23 mouse cellular contexts compared by ENCODE assay signal in genomic region chr15:93358346-93359095, GRCm38 (mm10). TPM values are rescaled to one million over a fixed set of nuclear protein-coding genes. Genes with fewer than 3 reads are reported as not detected.
DNase-seq lines count a peak whose midpoint lies in the region; ATAC-seq and TF ChIP-seq lines count a peak whose summit lies in the region.
"Had no signal": no experiment of that assay in that cellular context is flagged by ENCODE, and none has a peak within 500 bp of the region (broad histone marks: within the 10 kb centered on the region; RNA-seq: fewer than 3 reads in every experiment).

No protein-coding gene starts in this region.

- intact Hi-C loops in left cerebral cortex, adult 2 months (cut with DNase I): no loop called here

- no peak overlapping the region for H3K4me2 ChIP-seq in kidney, embryonic 16.5 days (replicated peaks; ENCODE audit: low read depth, low read length)
- H3K4me2 ChIP-seq: embryonic facial prominence, embryonic 12.5 days; embryonic facial prominence, embryonic 15.5 days; heart, embryonic 13.5 days; hindbrain, embryonic 12.5 days; hindbrain, embryonic 15.5 days; intestine, embryonic 15.5 days had no signal

- H3K9me3 ChIP-seq in kidney, embryonic 16.5 days (ENCODE audit: low read length): 0 out of 2 replicates have a peak, but pooled peaks cover 4% of the 10 kb centered on the region
- H3K9me3 ChIP-seq: embryonic facial prominence, embryonic 12.5 days; embryonic facial prominence, embryonic 15.5 days; heart, embryonic 10.5 days; heart, embryonic 13.5 days; hindbrain, embryonic 15.5 days; intestine, embryonic 15.5 days had no signal

- DNase-seq in 3T3-L1 (ENCODE audit: low read depth, low spot score): peak; percentile 54
- DNase-seq in NIH3T3 (ENCODE audit: low read depth): peak; percentile 35
- no peak for DNase-seq in left cerebral cortex, adult 2 months (ENCODE audit: extremely low spot score in 1 of 2, low spot score in 2 of 2)
- DNase-seq in testis, postnatal 14 days (ENCODE audit: low spot score): no peak
- DNase-seq: adrenal gland, postnatal 10 days; adrenal gland, postnatal 36 days; cerebellum, adult 11 months; cerebellum, adult 2 months; cerebellum, adult 9-11 months; cerebellum, postnatal 25 days; gastrocnemius, postnatal 25 days; heart, adult 2 months had no signal

- TF ChIP-seq CTCF in left cerebral cortex, adult 2 months (IDR thresholded peaks at IDR 0.05): no peak

- no peak overlapping the region for H3K9ac ChIP-seq in kidney, embryonic 16.5 days (replicated peaks; ENCODE audit: low read length)
- H3K9ac ChIP-seq: embryonic facial prominence, embryonic 12.5 days; embryonic facial prominence, embryonic 15.5 days; heart, embryonic 13.5 days; hindbrain, embryonic 12.5 days; hindbrain, embryonic 15.5 days; intestine, embryonic 15.5 days had no signal

- 91% methylated on average over 19 of the region's 19 CpGs for WGBS in kidney, embryonic 16.5 days

- H3K36me3 ChIP-seq in kidney, embryonic 16.5 days (ENCODE audit: insufficient read depth, low read length): no peaks in the 10 kb centered on the region
- H3K36me3 ChIP-seq: embryonic facial prominence, embryonic 12.5 days; embryonic facial prominence, embryonic 15.5 days; heart, embryonic 10.5 days; heart, embryonic 13.5 days; hindbrain, embryonic 12.5 days; hindbrain, embryonic 15.5 days; intestine, embryonic 15.5 days had no signal

- no peak overlapping the region for H3K4me3 ChIP-seq in left cerebral cortex, adult 2 months
- no peak overlapping the region for H3K4me3 ChIP-seq in kidney, embryonic 16.5 days (ENCODE audit: low read length)
- H3K4me3 ChIP-seq: embryonic facial prominence, embryonic 12.5 days; embryonic facial prominence, embryonic 15.5 days; heart, adult 2 months; heart, embryonic 10.5 days; heart, embryonic 13.5 days; hindbrain, embryonic 12.5 days; hindbrain, embryonic 15.5 days; intestine, embryonic 15.5 days had no signal

- ATAC-seq in megakaryocyte, adult 5-6 weeks (ENCODE audit: poor library complexity, severe bottlenecking): peak; percentile 80
- no peak for ATAC-seq in kidney, embryonic 16.5 days (ENCODE audit: low FRiP score, low TSS enrichment)
- ATAC-seq: forebrain, embryonic 14.5 days; intestine, embryonic 15.5 days; Patski had no signal

- no peak overlapping the region for H3K27ac ChIP-seq in left cerebral cortex, adult 2 months
- no peak overlapping the region for H3K27ac ChIP-seq in kidney, embryonic 16.5 days (ENCODE audit: low read length)
- H3K27ac ChIP-seq: embryonic facial prominence, embryonic 12.5 days; embryonic facial prominence, embryonic 15.5 days; heart, adult 2 months; heart, embryonic 10.5 days; heart, embryonic 13.5 days; hindbrain, embryonic 12.5 days; hindbrain, embryonic 15.5 days; intestine, embryonic 15.5 days had no signal

- H3K4me1 ChIP-seq in kidney, embryonic 16.5 days (ENCODE audit: insufficient read depth, low read length): no peaks in the 10 kb centered on the region
- H3K4me1 ChIP-seq: embryonic facial prominence, embryonic 12.5 days; embryonic facial prominence, embryonic 15.5 days; heart, embryonic 10.5 days; heart, embryonic 13.5 days; hindbrain, embryonic 12.5 days; hindbrain, embryonic 15.5 days; intestine, embryonic 15.5 days had no signal

- H3K27me3 ChIP-seq in kidney, embryonic 16.5 days (ENCODE audit: insufficient read depth, low read length): no peaks in the 10 kb centered on the region
- H3K27me3 ChIP-seq: embryonic facial prominence, embryonic 12.5 days; embryonic facial prominence, embryonic 15.5 days; heart, embryonic 13.5 days; hindbrain, embryonic 12.5 days; hindbrain, embryonic 15.5 days; intestine, embryonic 15.5 days; Patski had no signal

RNA-seq across cellular contexts. Expression of gene Yaf2, which starts 21.8 kb away (rescaled TPM):
- total RNA-seq in megakaryocyte, adult 5-6 weeks (2015): 46.2 and 49.0 TPM in 2 replicates
- total RNA-seq in megakaryocyte, adult 5-6 weeks (2017): 30.7 and 30.9 TPM in 2 replicates
- 100 to 1,000 TPM; 100 to 105 TPM for total RNA-seq in left cerebral cortex, adult 2 months (2021)
- polyA plus RNA-seq in kidney, embryonic 16.5 days (2015; fragmentation: Nextera tagmentation; extraction: Ambion mirVana): 61.5 and 85.8 TPM in 2 replicates

RNA-seq across cellular contexts. Expression of gene Zcrb1, which starts 39.6 kb away (rescaled TPM):
- total RNA-seq in megakaryocyte, adult 5-6 weeks (2015): 111 and 124 TPM in 2 replicates
- total RNA-seq in megakaryocyte, adult 5-6 weeks (2017): 66.6 and 102 TPM in 2 replicates
- 10 to 100 TPM; 81.6 to 89.6 TPM for total RNA-seq in left cerebral cortex, adult 2 months (2021)
- 115 and 118 TPM in 2 replicates for polyA plus RNA-seq in kidney, embryonic 16.5 days (2015; fragmentation: Nextera tagmentation; extraction: Ambion mirVana)

RNA-seq across cellular contexts. Expression of gene Pphln1, which starts 39.6 kb away (rescaled TPM):
- total RNA-seq in megakaryocyte, adult 5-6 weeks (2015): 45.7 and 52.2 TPM in 2 replicates
- total RNA-seq in megakaryocyte, adult 5-6 weeks (2017): 31.7 and 40.1 TPM in 2 replicates
- total RNA-seq in left cerebral cortex, adult 2 months (2021): 10 to 100 TPM; 38.7 to 41.7 TPM
- polyA plus RNA-seq in kidney, embryonic 16.5 days (2015; fragmentation: Nextera tagmentation; extraction: Ambion mirVana): 41.3 and 53.1 TPM in 2 replicates

Comparison
In these comparisons a context has a peak if more than half of its experiments do, and no peak if none do; other contexts are left out.
1. DNase-seq: peak in 3T3-L1 (single experiment) and NIH3T3 (single experiment); none in left cerebral cortex, adult 2 months (0 of 2) and testis, postnatal 14 days (single experiment).